Mouse (Mus musculus) cerebellum, adult 18-20 months (tissue): ENCODE results near the gene Mak.
"Not testable (repeated sequence)": the region's sequence is repeated elsewhere in the genome, so short reads cannot be mapped to it uniquely, and the experiment has no call there.

Experiments used
- DNase-seq, 2 experiments: peaks; one replicate each; pipeline ENCODE4 v3.0.0; 2021

The Mak gene

DNA sequence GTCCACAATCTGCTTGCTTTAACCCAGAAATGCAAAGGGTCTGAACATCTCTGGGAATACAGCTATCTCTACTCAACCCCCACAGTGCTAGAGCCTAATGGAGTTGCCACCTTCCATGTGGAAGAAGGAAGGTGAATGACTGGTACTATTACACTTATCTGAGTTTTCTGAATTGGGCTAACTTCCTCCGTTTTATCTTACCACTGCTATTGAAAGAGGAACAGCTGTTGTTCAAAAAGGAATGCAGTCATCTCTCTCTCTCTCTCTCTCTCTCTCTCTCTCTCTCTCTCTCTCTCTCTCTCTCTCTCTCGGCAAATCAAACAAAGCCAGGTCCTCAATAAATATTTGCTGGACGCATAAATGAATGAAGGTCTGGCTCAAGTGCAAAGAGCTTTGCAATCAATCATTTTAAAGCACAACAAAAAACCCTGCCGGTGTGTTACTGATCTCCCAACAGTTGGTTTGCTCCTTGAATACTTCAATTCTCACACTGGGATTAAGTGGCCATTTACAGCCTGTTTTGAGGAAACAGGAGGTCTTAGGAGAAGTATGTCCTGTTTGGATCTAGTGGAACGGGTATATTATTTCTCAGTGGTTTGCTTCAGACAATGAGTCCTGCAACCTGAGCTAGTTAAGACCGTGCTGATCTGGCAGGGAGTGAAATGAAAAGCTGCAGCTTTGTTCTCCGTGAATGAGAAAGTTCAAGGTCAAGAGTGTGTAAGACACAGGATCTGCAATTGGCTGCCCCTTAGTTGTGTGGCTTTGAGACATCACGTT lies 84.8 kb downstream of the Mak start:
- no peak for DNase-seq

DNA sequence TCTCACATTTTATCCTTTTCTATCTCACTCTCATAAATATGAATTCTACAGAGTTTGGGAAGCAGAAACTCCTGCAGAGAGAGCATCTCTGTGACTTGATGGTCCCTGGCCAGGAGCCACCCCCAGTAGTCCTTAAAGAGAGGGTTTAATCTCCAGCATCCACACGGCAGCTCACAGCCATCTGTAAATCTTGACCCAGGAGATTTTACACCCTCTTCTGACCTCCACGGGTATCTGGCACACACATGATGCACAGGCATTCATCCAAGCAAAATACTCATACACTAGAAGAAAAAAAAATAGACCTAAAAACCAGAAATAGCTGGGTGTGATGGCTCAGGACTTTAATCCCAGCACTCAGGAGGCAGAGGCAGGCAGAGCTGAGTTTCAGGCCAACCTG lies 91.1 kb downstream of the Mak start:
- DNase-seq = no peak

DNA sequence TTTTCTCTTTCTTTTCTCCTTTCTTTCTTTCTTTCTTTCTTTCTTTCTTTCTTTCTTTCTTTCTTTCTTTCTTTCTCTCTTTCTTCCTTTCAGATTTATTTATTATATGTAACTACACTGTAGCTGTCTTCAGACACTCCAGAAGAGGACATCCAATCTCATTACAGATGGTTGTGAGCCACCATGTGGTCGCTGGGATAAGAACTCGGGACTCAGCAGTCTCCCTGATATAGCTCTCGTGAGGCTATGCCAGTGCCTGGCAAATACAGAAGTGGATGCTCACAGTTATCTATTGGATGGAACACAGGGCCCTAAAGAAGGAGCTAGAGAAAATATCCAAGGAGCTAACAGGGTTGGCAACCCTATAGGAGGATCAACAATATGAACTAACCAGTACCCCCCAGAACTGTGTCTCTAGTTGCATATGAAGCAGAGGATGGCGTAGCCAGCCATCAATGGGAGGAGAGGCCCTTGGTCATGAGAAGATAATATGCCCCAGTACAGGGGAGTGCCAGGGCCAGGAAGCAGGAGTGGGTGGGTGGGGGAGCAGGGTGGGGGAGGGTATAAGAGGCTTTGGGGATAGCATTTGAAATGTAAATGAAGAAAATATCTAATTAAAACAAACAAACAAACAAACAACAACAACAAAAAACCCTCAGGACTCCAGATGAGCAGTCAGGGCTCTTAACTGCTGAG lies 91.8 kb downstream of the Mak start:
- DNase-seq = not testable (repeated sequence)

DNA sequence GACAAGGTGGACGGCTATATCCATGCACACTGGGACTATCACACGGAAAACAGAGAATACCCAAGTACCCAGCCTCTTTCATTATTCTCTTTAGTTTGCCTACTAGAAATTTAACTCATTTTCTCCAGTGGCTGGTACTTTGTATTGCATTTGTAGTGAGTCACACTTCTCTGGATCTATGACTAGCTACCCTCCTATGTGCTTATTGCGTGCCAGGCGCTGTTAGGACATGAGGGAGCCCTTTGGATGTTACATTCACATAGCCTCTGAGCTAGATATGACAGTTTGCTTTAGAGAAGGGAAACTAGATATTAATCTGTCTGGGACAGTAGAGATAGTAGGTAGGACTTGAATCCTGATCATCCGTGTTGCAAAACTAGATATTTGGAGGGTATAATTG lies 93.4 kb downstream of the Mak start:
- DNase-seq = no peak

DNA sequence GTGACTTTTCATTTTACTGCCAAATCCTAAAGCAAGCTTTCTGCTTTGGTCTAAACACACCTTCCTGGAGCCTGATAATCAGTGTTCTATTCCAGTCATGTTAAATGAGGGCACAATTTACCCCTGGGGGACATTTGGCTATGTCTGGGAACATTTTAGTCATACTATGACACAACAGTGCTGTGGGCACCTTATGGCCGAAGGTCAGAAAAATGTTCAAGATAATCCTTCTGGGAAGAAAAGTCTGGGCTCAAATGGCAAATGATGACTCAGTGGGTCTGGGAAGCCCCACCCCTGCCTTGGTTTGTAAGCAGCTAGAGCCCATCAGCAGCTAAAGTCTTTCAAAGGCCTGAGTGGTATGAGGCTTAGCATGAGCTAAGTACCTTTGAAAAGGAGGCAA lies 96.7 kb downstream of the Mak start:
- DNase-seq = no peak

DNA sequence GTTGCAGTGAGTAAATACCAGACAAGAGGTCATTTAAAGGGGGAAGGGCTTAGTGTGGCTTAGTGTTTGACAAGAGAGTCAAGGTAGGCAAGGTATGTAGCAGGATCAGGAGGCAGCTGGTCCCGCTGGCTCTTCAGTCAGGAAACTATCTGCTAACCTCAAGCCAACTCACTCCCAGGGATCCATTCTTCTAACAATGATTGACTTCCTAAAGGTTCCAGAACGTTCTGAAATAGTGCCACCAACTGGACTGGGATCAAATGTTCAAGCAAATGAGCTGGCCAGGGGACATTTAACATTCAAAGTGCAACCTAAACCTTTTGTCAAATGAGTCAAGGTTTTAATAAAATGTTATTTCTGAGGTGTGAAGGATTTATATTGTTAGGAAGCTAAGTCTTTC lies 100.2 kb downstream of the Mak start:
- DNase-seq = no peak

DNA sequence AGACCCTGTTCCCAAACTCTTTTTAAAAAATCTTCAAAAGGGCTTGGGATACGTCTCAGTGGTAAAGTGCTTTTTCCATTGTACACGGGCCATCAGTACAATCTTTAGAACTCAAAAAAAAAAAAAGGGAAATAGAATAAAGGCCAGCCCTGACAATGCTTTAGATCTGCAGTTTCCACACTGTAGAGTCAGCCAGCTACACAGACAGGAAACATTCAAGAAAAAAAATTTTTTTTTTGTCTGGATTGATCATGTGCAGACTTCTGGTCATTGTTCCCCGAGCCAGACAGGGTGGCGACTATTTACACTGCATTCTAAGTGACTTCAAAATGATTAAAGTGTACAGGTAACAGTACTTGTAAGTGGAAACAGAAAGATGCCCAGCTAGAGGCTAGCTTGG lies 100.9 kb downstream of the Mak start:
- DNase-seq = no peak

DNA sequence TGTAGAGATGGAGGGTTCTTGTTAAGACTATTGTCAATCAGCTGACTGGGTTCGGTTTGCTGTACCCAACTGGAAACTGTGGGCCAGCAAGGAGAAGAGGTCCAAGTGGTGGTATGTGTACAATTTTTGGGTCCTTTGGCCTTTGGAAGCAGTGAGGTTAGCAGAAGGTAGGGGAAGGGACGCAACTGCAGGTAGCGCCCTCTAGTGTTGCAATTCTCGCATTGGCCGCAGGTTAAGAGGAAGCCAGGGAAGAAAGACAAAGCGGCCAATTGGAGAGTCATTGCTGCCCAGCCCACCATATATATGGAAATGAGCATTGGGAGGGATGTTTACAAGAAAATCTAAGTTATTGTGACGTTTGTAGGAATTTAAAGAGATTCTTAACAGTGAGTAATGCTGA lies 101.9 kb downstream of the Mak start:
- DNase-seq = peak; percentile 15 to 18
